Mouse (Mus musculus) CD8-positive naive resting alpha-beta T cell, adult 2 months (primary cell): Measurements from ENCODE around the gene Wdr82.

Source experiments
- DNase-seq, 2 experiments: peaks; one replicate each; pipeline ENCODE4 v3.0.0; 2022; ENCODE audit warnings: low read depth in 2 of 2, low spot score in 2 of 2

Gene Wdr82

DNA sequence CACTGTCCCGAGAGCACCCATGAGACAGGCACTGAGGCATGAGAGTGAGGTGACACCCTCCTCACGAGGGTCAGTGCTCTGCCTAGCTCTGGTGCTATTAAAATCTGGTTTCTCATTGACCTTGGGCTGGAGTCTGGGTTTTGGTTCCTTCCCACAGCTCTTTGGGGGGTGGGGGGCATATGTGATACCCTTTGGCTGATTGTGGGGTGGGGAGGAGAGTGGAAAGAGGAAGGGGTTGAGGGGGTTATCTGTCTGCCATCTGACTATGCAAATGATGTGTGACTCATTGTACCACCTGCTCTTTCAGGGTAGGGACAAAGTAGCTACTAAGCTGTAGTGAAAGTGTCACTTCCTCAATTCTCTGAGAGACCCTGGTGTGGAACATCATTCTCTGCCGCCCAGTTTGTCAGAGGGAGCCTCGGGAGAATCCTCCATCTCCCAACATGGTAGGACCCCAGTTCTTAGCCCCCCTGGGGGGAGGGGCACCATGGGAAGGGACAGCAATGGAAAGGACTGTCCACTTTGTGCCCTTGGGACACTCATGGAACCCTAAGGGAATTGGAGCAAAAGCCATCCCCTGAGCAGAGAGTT is 51.6 kb downstream of the Wdr82 start, which contains the start of gene Tlr9:
Gene Tlr9, plus strand, starts transcription at position 338 of the 591 bp plus-strand sequence.
- DNase-seq, result no peak

DNA sequence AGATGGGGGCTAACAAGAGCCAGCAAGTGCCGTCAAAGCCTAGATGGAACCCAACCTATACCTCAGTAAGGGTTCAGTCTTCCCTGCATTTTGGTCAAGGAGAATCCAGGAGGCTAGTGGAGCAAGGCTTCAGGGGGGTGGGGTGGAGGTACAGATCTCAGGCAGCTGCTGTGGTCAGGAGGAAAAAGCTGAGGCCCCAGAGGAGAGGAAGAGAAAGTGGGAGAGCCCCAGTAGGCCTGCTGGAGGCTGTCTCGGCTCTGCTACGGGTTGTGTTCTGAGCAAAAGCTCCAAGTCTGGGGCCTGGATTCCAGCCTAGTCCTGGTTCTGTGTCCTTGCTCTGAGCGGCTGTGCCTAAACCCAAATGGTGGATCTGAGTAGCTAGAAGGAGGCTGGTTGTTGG is 52.3 kb downstream of the Wdr82 start:
- DNase-seq, result no peak

DNA sequence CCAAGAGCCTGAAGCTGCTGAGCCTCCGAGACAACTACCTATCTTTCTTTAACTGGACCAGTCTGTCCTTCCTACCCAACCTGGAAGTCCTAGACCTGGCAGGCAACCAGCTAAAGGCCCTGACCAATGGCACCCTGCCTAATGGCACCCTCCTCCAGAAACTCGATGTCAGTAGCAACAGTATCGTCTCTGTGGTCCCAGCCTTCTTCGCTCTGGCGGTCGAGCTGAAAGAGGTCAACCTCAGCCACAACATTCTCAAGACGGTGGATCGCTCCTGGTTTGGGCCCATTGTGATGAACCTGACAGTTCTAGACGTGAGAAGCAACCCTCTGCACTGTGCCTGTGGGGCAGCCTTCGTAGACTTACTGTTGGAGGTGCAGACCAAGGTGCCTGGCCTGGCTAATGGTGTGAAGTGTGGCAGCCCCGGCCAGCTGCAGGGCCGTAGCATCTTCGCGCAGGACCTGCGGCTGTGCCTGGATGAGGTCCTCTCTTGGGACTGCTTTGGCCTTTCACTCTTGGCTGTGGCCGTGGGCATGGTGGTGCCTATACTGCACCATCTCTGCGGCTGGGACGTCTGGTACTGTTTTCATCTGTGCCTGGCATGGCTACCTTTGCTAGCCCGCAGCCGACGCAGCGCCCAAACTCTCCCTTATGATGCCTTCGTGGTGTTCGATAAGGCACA is 54.9 kb downstream of the Wdr82 start:
- DNase-seq, result no peak

DNA sequence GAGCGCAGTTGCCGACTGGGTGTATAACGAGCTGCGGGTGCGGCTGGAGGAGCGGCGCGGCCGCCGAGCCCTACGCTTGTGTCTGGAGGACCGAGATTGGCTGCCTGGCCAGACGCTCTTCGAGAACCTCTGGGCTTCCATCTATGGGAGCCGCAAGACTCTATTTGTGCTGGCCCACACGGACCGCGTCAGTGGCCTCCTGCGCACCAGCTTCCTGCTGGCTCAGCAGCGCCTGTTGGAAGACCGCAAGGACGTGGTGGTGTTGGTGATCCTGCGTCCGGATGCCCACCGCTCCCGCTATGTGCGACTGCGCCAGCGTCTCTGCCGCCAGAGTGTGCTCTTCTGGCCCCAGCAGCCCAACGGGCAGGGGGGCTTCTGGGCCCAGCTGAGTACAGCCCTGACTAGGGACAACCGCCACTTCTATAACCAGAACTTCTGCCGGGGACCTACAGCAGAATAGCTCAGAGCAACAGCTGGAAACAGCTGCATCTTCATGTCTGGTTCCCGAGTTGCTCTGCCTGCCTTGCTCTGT is 55.5 kb downstream of the Wdr82 start:
- no peak for DNase-seq

DNA sequence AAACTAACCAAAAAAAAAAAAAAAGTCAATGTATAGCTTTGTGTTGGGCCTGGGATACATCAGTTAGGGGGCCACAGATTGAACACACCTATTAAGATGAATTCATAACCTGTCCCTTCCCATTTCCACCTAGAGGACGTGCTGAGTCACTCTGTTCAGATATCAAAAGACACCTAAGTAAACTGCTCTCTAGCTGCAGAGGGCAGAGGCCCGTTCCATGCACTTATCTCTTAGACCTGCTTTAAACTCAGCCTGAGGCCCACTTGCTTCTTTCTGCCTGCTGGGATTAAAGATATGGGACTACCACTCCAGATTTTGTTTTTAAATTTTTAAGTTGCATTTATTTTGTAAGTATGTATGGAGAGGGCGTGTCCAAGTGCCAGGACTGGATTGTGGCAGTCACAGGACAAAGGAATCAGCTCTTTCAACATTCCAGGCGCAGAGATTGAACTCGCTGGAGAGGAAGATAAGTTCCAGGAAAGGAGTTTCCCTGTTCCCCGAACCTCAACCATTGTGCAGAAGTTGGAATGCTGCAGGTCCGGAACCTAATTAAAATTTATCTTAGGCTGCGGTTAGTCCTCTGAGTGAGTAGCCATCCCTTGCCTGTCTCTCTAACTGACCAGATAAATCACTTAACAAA is 57.2 kb downstream of the Wdr82 start:
- no peak for DNase-seq

DNA sequence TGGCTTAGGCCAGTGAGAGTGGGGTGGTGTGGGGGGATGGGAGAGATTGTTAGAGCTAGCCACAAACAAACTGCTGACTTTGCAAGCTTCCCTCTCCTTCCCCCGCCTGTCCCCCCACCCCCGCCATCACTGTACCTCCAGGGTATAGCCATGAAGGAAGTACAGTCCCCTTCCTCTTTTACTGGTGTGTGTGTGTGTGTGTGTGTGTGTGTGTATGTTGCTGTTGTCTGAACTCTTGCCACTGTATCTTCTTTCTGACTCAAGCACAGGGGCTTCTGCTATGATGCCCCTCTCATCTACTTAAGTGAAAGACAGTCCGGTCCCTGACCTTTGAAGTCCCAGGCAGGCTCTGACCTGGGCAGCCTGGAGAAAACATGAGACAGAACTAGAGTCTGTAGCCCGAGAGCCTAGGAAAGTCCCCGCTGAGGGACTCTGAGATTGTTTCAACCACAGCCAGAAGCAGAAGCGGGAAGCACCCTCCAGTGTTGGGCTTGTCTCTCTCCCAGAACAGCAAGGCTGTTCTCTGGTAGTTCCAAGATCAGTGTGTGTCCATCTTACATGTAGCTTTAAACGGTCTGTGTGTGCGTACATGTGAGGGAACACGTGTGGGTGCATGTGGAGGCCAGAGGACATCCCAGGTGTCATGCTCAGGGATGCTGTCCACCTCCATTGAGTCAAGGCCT is 59.5 kb downstream of the Wdr82 start:
- DNase-seq, result no peak

DNA sequence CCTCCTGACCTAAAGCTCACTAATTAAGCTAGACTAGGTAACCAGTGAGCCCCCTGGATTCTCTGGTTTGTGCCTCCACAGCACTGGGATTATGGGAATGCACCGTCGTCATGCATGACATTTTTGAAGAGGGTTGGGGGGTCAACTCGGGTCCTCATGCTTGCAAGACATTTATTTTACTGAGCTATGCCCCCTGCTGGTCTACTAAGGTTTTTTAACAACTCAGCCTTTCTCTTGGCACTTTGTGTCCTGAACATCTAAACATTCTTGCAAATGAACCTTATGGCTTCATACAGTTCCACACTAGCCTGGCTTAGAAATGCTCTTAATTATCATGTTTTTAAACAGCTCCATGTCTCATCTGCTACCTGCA is 60.0 kb downstream of the Wdr82 start:
- peak in 1 of 2 experiments; percentile 27 for DNase-seq

DNA sequence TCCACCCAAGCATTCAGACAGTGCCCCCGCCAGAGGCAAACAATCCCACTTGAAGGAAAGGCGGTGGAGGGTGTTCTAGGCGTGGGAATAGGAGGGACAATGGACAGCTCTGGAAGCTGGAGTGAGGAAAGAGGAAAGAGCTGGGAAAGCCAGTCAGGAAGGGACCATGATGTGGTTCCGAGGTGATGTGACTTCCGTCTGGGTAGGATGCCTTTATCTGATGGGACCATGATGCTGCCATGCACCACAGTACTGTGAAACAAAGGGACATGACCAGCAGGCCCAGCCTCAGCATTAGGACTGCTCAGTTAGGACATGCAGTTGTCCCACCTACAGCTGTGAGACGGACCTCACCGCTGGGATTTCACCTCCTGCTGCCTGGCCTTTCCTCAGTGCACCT is 60.5 kb downstream of the Wdr82 start:
- DNase-seq, result no peak

DNA sequence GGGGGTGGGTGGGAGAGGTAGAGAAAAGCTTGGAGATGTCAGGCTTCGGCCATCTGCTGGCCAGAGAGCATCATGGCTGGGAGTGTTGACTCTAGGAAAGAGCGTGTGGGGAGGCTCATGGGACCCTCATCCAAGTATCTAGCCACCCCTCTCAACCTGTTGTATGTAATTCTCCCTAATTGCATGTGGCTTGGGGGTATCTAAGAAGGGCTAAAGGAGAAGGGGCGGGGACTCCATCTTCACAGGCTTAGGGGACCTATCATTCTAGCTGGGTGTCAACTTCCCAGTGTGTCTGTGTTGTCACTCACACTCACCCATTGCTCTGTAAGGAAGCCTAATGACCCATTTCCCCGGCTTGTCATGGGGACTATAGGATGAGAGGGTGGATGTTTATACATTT is 61.1 kb downstream of the Wdr82 start:
- DNase-seq, result no peak

DNA sequence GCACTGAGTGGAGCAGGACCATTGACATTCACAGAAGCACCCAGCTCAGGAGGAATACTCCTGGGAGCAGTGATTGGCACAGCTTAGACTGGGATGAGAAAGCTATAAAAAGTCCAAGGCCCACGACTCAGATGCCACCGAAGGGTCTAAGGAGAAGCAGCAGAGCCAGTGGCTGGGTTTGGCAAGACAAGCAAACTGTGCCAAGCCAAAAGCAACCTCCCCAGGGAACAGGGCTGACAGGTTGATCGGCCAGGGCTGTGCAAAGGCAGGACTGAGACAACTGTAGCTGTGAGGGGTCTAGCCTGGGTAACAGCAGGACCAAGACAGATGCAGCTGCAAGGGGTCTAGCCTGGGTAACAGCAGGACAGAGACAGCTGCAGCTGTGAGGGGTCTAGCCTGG is 62.2 kb downstream of the Wdr82 start:
- DNase-seq, result no peak

DNA sequence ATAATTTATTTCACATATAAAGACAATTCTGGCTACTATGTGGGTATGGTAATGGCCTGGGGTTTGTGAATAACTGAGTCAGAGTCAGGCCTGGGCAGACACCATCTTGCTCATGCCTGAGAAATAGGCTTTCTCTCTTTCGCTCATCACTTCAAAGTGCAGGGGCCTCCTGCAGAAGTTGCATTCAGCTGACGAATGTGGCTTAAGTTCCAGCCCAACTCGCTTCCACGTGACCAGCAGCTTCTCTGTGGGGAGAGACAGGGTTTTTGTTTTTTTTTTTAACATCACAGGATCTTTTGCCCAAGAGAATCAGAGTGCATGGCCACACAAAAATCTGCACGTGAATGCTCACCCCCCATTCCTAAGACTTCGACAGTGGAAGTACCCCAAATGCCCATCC is 63.2 kb downstream of the Wdr82 start:
- no peak for DNase-seq

DNA sequence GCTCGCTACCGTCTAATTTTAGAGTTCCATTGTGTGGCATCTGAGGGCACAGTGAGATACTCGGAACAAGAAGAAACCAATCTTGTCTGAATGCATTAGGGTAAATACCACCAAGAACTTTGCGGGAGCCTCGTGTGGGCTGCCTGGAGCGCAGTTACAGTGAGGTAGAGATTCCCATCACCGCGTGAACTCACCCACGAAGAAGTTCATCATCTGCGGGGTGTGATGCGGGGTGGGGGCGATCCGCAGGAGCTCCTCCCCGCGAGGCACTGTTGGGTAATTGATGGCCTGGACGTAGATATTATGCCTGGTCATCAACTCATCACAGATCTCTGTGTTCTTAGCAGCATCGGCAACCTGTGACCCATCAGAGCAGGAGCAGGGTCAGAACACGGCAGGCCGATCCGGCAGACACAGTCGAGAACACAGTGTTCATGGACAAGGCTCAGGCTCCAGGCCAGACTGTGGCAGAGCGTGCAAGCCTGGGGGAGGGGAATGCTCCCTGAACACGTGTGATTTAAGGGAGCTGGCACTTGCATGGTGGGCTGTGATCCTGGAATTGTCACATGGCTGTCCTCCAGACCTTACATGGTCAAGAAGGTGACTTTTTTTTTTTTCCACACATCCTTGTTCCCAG is 64.6 kb downstream of the Wdr82 start:
- no peak for DNase-seq

DNA sequence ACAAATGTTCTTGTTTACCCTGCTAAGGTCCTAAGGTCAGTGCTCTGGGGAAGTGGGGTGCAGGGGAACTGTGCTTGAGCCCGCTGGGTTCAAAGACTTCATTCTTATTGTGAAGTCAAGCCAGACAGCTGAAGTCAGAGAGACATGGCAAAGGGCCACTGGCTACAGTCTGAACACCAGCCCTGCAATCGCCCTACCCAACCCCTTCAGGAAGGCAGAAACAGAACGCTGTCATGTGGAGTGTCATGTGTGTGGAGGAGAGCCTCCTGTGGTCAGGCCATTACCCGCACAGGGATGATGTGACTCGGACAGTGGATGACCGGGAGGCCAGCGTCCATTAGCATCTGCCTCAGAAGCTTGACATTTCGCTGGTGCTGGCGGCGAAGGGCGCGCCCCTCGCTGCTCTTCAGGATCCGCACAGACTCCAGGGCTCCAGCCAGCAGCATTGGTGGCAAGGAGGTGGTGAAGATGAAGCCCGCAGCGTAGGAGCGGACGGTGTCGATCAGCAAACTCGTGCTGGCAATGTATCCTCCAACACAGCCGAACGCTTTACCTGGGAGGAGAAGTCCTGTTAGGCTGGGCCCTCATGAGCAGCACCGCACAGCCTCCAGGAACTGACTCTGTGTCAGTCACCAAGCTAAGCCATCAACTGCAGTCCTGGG is 65.6 kb downstream of the Wdr82 start:
- no peak for DNase-seq

DNA sequence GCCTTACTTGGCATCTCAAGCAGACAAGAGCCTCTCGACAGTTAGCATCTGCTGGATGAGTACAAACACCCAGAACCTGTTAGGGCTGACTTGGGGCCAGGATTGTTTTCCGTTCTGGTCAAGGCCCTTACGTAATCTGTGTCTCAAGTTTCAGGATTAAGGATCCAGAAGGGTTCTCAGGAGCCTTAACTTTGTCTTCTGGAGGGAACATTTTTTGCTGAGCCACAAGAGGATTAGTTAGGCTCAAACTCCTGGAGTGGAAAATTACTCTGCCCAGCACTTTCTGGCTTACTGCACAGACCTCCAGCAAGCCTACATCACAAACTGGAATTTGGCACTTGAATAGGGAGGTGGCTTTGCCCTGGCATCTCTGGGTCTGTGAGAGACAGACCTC is 66.1 kb downstream of the Wdr82 start:
- DNase-seq, result no peak

DNA sequence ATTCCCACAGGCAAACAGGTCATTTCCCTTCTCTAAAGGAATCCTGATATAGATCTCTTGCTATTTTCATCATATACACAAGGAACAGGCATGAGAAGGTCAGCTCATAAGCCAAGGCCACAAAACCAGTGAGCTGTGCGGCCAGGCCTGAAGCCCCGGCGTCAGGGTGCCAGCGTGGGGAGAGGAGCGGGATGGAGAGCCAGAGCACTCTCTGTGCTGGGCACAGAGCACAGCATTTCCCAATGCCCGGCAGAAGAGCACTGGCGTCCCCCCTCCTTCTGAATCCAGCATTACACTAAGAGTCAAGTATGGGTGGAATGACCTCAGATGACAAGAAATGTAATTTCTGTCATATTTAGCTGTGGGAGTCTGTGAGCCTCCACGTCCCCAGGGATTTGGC is 66.7 kb downstream of the Wdr82 start:
- no peak for DNase-seq

DNA sequence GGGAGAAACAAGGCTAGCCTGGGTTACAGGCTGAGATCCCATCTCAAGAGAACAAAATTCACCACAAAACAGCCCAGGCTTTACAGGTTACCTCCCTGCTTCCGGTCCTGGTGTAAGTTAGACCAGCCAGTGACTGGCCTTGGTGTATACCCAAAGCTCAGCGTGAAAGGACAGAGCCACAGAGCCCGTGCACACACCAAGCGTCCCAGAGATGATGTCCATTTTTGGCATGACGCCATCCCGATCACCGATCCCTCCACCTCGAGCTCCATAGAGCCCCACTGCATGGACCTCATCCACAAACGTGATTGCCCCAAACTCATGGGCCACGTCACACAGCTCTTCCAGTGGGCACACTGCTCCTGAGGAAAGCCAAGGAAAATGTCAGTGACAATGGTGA is 67.2 kb downstream of the Wdr82 start:
- DNase-seq, result no peak
